Mouse (Mus musculus) gonadal fat pad, adult 2 months (tissue): ENCODE results near the gene Cxcl3. TPM values are rescaled to one million over a fixed set of nuclear protein-coding genes. Genes with fewer than 3 reads are reported as not detected.
"Not testable (repeated sequence)": the region's sequence is repeated elsewhere in the genome, so short reads cannot be mapped to it uniquely, and the experiment has no call there.

Source experiments
- DNase-seq: peaks from one replicate; pipeline ENCODE4 v3.0.0-alpha.2; 2012; ENCODE audit warnings: low read depth
- polyA plus RNA-seq: library from polyadenylated mRNA; depleted of rRNA; stranded (reverse); fragments of >200 nt; gene quantifications from 2 replicates; pipeline ENCODE4 v1.2.3, GENCODE M21; 2012; rRNA removed

Gene Cxcl3
- polyA plus RNA-seq, 1 experiment: 0.50 TPM

DNA sequence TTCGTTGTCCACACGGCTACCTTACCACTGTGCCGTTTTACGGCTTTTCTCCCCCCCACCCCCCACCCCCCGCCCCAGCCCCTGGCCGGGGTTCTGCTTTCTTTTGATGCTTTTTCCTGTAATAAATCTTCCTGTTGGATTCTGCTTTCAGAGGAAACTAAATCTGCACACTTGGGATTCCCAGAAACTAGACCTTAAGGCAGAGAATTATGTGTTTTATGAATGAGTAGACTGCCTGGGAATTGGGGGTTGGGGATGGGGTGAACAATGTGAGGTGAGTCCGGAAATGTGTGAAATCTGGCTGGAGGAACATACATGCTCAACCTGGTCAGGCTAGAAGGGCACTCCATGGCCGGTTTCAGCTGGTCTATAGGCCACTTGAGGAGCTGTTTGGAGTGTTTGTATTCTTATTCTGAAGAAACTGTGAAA, 4.2 kb downstream of the Cxcl3 start:
- DNase-seq: no peak

DNA sequence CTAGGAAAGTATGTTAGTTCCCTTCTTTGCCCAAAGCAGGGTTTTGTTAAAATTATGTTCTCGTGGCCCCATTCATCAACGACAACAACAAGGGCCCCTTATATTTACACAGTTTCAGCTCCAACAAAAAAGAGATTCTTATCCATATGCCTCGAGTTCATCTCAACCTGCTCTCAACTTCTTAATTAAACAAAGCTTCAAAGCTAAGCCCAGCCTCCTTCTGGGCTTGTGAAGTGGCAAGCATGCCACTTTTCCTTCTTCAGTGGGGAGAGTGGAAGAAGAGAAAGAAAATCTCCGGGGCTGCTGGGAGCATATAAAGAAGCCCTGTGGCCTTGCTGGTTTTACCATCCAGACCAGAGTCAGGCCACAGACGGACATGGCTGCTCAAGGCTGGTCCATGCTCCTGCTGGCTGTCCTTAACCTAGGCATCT, 8.3 kb downstream of the Cxcl3 start, which contains the start of gene Cxcl15:
Gene Cxcl15 (plus strand): TSS at position 340 of the 431 bp plus-strand sequence.
- DNase-seq: no peak

DNA sequence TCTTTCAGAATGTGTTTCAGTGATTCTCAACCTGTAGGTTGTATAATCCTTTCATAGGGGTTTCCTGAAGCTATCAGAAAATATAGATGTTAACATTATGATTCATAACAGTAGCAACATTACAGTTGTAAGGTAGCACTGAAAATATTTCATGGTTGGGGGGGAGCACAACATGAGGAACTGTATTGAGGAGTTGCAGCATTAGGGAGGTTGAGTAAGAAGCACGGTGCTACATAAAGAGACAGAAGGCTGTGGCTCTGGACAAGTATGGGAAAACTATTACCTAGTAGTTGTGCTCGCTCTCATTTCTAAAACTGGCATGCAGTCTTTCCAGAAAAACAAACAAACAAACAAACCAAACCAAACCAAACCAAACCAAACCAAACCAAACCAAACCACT, 9.5 kb downstream of the Cxcl3 start:
- DNase-seq: not testable (repeated sequence)

GRCm38 (mm10) chr5:90804574-90804973, 18.7 kb downstream of the Cxcl3 start:
- DNase-seq: no peak

DNA sequence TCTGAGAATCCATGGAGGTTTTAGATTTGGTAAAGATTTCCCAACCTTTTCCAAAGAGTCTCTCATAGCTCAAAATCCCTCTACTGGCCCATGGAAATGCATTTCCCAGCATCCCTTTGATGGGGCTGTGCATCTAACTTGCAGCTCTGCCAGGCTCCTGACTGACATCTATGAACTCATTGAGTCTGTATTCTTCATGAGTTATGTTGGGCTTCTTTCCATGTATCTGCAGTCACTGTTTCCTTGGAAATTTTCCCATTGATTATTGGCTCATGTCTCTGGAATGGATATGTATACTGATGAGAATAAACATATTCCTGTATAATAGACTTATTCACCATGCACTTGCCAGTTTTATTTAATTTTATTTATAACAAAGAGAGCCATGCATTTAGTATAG, 20.1 kb downstream of the Cxcl3 start:
- no peak for DNase-seq

DNA sequence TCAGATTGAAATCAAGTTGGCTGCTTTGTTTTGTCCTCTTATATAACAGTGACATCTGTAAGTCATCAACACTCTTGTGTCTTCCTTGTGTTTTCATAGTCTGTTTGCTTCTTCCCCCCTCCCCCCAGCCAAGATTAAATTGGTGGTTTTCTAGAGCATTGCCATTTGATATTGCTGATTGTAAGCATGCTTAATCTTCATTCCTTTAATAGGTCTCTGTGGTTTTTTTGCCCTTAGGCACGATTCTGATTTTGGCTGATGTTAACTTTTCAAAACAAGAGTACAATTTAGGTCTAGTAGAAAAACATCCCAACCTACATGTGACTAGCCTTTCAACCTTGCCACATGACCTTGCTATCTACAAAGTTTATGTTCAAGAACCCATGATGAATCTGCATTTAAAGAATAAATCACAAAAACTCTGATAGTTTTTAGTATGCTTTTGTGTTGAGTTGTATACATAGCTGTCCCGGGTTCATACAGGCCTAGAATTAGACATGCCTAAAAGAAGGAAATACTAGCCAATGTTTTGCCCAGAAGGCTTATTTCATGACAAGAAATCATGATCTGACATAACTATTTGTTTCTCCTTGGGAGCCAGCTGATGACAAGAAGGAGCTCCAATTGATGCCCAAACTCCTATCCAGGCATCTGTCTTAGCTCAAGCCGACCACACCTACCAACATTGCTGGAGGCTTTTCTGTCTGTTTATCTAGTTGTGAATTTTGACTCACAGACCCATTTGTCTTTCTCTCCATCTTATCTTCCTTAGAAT, 21.5 kb downstream of the Cxcl3 start:
- no peak for DNase-seq

- DNase-seq: no peak
Measured at GRCm38 (mm10) chr5:90819756-90820155, 33.9 kb downstream of the Cxcl3 start.

DNA sequence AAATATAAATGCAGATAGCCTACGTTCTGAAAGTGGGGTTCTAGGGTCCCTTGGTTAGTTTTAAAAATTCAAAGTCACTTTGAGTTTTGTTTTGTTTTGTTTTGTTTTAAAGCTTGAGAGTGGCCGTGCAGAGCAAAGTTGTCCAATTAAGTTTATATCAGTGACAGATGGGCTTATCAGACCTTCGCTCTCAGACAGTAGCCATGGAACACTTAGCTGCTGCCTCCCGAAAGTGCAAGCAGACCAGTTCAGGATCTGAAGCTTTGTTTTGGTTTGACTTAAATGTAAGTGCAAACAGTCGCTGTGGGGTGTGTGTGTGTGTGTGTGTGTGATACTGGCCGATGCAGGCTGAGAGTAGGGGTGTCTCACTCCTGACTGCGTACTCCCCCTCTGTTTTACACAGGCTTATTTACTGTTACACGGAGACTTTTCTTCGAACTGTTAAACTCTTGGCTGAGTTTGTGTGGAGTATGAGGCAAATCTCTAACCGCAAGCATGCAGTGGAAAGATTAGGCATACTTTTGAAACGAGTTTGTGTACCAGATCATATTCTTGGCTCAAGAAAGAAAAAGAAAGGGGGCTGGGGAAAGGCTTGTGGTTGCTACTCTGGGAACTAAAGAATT, 46.4 kb downstream of the Cxcl3 start:
- DNase-seq: no peak

DNA sequence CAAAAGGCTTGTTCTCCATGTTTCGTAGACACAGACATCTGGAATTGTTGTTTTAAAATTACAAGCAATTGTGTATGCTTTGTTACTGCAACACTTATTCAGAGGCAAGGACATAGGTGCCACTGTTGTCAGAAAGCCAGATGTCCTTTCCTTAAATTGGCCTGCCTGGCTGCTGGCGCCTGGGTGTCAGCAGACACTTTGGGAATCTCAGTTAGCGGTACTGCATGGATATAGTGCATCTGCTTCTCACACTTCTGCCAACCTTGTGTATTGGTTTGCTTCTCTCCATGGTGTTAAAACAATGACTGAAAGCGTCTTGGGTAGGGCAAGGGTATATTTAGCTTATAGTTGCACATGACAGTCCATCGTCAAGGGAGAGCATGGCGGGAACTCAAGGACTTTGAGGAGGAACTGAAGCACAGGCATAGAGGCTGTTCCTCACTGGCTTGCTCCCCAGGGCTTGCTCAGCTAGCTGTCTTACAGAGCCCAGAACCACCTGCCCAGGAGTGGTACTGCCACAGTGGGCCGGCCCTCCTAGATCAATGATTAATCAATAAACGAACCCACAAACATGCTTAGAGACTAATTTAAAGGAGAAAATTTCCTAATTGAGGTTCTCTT, 47.0 kb downstream of the Cxcl3 start:
- no peak for DNase-seq

DNA sequence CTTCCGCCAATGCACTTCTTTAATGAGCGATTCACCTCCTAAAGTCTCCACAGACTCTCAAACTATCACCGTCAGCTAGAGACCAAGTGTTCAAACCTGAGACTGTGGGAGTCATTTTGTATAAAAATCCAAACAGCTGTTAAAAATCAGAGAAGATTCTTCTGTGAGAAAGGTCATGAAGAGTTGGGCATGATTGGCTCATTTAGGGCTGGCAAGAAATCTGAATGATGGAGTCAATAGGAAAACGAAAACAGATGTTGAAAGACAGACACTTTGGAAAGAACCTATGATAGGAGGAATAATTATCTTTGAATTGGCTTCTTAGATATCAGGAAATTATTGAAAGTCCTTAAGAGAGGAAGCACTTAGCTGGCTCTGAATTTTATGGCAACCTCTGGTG, 48.5 kb downstream of the Cxcl3 start:
- DNase-seq: no peak

- DNase-seq: no peak
Measured at GRCm38 (mm10) chr5:90838582-90838981, 52.7 kb downstream of the Cxcl3 start.

Other genes with a start within 250 kb of the Cxcl3 start
- gene 5830473C10Rik, start 225.0 kb upstream of the Cxcl3 start, polyA plus RNA-seq: 0.14 TPM in 2 replicates
- gene Rassf6, start 145.4 kb upstream of the Cxcl3 start, polyA plus RNA-seq: 1.5 and 1.7 TPM in 2 replicates
- 0.24 TPM in 1 of 2 replicates, not detected in the other for gene Cxcl5, start 26.7 kb upstream of the Cxcl3 start, polyA plus RNA-seq
- gene Ppbp, start 17.6 kb upstream of the Cxcl3 start, polyA plus RNA-seq: 1.0 and 1.9 TPM in 2 replicates
- gene Pf4, start 13.7 kb upstream of the Cxcl3 start, polyA plus RNA-seq: 65.0 and 73.0 TPM in 2 replicates
- gene Cxcl15, start 8.4 kb downstream of the Cxcl3 start, polyA plus RNA-seq: 0.06 TPM in 1 of 2 replicates, not detected in the other
- gene Cxcl1, start 105.1 kb downstream of the Cxcl3 start, polyA plus RNA-seq: 0.69 and 5.4 TPM in 2 replicates
- 1.4 TPM in 1 of 2 replicates, not detected in the other for gene Cxcl2, start 117.8 kb downstream of the Cxcl3 start, polyA plus RNA-seq
- 61.1 and 74.6 TPM in 2 replicates for gene Mthfd2l, start 145.0 kb downstream of the Cxcl3 start, polyA plus RNA-seq
- gene Epgn, start 241.4 kb downstream of the Cxcl3 start, polyA plus RNA-seq: 0.06 and 0.11 TPM in 2 replicates